Mouse (Mus musculus) neural tube, embryonic 13.5 days (tissue): ENCODE results near the gene Cngb1. TPM values are rescaled to one million over a fixed set of nuclear protein-coding genes. Genes with fewer than 3 reads are reported as not detected.

Experiments used
- ATAC-seq: fragments of 200-750 bp; cut with Nextera tagmentation; 2 replicates; pipeline ENCODE4 v1.8.0; 2017; ENCODE audit warnings: low read depth, mild to moderate bottlenecking, moderate TSS enrichment, moderate library complexity
- H3K27ac ChIP-seq: fragments of 300-500 bp; sonication (generic); replicated peaks from 2 replicates; pipeline ENCODE4 v1.5.1; 2015; ENCODE audit warnings: moderate library complexity, mild to moderate bottlenecking, inconsistent platforms
- H3K27me3 ChIP-seq: fragments of 300-500 bp; sonication (generic); 2 replicates; pipeline ENCODE4 v1.6.1; 2015; ENCODE audit warnings: mild to moderate bottlenecking, inconsistent platforms
- H3K36me3 ChIP-seq: fragments of 300-500 bp; sonication (generic); 2 replicates; pipeline ENCODE4 v1.6.1; 2015; ENCODE audit warnings: mild to moderate bottlenecking, inconsistent platforms
- H3K4me1 ChIP-seq: fragments of 300-500 bp; sonication (generic); replicated peaks from 2 replicates; pipeline ENCODE4 v1.6.1; 2015; ENCODE audit warnings: inconsistent platforms
- H3K4me2 ChIP-seq: fragments of 300-500 bp; sonication (generic); 2 replicates; pipeline ENCODE4 v1.6.1; 2015; ENCODE audit warnings: inconsistent platforms, mild to moderate bottlenecking, moderate library complexity
- H3K4me3 ChIP-seq: fragments of 300-500 bp; sonication (generic); 2 replicates; pipeline ENCODE4 v1.5.1; 2015; ENCODE audit warnings: mild to moderate bottlenecking, inconsistent platforms
- H3K9ac ChIP-seq: fragments of 300-500 bp; sonication (generic); 2 replicates; pipeline ENCODE4 v1.6.1; 2015; ENCODE audit warnings: moderate library complexity, mild to moderate bottlenecking, inconsistent platforms
- H3K9me3 ChIP-seq: fragments of 300-500 bp; sonication (generic); 2 replicates; pipeline ENCODE4 v1.6.1; 2016; ENCODE audit warnings: inconsistent platforms
- WGBS: fragments of 180-500 bp; shearing (Covaris S2); methylation state at CpG from one replicate; pipeline ENCODE4 v1.1.7; 2015; 5-methylcytosine and 5-hydroxymethylcytosine counted together
- polyA plus RNA-seq: library from polyadenylated mRNA; unstranded; fragments of >200 nt; fragmentation: Nextera tagmentation; extraction: Ambion mirVana; gene quantifications from 2 replicates; pipeline ENCODE4 v1.2.1, GENCODE M21; 2015

The Cngb1 gene
- polyA plus RNA-seq, 1 experiment from 2014 or later, result 0.82 TPM

DNA sequence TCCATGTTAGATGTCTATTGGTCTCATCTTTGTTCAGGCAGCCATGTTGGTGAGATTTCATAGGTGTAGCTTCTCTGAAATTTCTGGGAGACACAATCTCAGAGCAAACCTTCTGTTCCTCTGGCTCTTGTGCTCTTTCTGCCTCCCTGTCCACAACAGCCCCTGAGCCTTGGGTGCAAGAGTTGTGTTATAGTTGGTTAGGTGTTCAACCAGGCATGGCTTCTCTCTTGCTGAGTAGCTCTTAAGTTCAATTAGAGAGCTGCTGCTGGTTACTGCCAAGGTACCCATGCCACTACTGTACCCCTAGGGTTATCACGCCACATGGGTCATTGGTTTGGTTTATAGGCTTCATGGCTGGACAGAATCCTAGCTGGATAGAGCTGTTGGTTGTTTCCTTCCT, 9.0 kb upstream of the Cngb1 start:
- peaks cover 9% of the 10 kb centered on the region for H3K27me3 ChIP-seq
- H3K36me3 ChIP-seq, result no peaks in the 10 kb centered on the region
- H3K4me2 ChIP-seq, result no peak overlapping the region
- no peaks in the 10 kb centered on the region for H3K9me3 ChIP-seq
- H3K4me3 ChIP-seq, result no peak overlapping the region
- WGBS, result 81% methylated on average over 1 of the region's 1 CpGs
- peaks cover 19% of the 10 kb centered on the region for H3K4me1 ChIP-seq
- no peak for ATAC-seq
- no peak overlapping the region for H3K27ac ChIP-seq
- H3K9ac ChIP-seq, result no peak overlapping the region

DNA sequence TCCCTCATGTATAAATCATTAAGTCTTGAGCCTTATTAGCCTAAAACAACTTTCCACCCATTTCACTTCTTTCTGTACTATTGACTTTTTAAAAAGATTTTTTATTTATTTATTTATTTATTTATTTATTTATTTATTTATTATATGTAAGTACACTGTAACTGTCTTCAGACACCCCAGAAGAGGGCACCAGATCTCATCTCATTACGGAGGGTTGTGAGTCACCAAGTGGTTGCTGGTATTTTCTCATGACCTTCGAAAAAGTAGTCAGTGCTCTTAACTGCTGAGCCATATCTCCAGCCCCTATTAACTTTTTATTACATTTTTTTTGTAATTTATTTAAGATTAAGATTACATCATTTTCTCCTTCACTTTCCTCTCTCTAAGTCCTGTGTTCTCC, 8.3 kb upstream of the Cngb1 start:
- Histone ChIP-seq H3K27ac (no peak overlapping the region), H3K4me3 (no peak overlapping the region), H3K4me2 (no peak overlapping the region), H3K36me3 (no peaks in the 10 kb centered on the region), H3K9me3 (no peaks in the 10 kb centered on the region), H3K9ac (no peak overlapping the region), H3K27me3 (peaks cover 5% of the 10 kb centered on the region), H3K4me1 (peaks cover 14% of the 10 kb centered on the region)
- no peak for ATAC-seq
- 84% methylated on average over 2 of the region's 2 CpGs for WGBS

DNA sequence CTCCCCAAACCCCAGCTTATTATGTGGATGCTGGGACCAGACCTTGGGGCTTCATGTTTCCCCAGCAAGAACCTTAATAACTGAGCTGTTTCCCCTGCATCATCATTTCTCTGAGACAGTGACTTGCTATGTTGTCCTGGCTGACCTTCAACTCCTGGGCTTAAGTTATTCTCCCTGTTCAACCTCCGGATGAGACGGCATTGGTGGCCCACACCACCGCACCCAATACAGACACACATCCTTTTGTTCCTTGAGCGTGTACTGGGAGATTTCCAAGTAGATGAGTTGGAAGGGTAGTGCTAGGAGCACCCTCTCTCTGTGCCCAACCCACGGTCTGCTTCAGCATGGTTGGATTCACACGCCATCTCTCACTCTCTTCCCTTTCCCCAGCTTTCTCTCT, 7.5 kb upstream of the Cngb1 start:
- WGBS, result 91% methylated on average over 6 of the region's 6 CpGs
- H3K9me3 ChIP-seq, result no peaks in the 10 kb centered on the region
- no peak overlapping the region for H3K9ac ChIP-seq
- H3K4me3 ChIP-seq, result no peak overlapping the region
- H3K27me3 ChIP-seq, result no peaks in the 10 kb centered on the region; the same call in 1 of the 2 replicates
- peaks cover 14% of the 10 kb centered on the region for H3K4me1 ChIP-seq
- H3K36me3 ChIP-seq, result no peaks in the 10 kb centered on the region
- no peak overlapping the region for H3K4me2 ChIP-seq
- no peak for ATAC-seq
- no peak overlapping the region for H3K27ac ChIP-seq

DNA sequence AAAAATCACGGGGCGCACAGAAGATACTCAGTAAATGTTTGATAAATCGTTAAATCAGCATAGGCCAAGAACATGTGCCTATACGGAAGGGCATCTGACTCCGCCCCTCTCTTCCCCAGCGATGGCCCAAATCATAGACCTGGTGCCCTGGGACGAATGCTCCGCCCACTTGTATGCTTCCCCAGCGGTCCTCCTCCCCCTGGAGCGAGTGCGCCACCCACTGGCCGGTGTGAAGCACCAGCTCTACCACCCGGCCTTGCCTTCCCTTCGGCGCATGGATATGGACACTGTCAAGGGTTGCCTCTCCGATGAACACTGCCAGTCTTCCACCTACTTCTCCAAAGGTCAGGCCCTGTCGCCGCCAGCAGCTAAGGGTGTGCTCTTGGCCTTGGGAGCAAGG, 6.5 kb upstream of the Cngb1 start:
- WGBS, result 68% methylated on average over 18 of the region's 18 CpGs

DNA sequence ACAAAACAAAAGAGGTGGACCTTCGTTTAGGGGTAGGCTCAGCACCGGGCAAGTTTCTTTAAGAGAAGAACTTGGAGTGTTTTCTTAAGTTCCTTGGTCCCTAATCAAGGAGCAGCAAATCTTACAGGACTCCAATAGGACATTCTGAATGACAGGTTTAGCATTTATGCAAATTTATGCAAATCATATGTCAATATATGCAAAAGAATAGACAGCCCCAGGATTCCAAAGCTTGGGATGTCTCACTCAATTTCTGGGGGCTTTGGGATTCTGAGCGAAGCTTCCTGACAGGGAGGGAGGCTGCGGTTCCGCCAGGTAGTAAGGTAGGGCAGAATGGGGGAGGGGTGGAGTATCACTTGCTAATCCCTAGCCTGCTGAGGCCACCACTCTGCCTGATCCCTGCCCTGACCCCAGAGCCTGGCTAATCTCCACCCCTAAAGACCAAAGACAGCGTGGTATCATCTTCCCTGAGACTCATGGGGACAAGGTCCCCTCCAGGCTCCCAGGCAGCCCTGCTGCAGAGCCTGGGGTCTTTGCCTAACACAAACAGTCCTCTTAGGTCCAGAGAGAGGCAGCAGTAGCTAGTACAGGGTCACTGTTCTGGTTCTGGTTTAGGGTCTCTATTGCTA, 4.1 kb upstream of the Cngb1 start, which contains the start of gene Tepp:
Tepp (plus strand) TSS at position 225 of the 629 bp plus-strand sequence.
- Histone ChIP-seq H3K4me2 (no peak within 1 kb of the TSS), H3K4me1 (peaks cover 14% of the 10 kb centered on the region), H3K4me3 (no peak within 1 kb of the TSS), H3K9me3 (no peaks in the 10 kb centered on the region), H3K27me3 (no peaks in the 10 kb centered on the region), H3K27ac (no peak within 1 kb of the TSS), H3K36me3 (no peaks in the 10 kb centered on the region), H3K9ac (no peak within 1 kb of the TSS)
- no peak for ATAC-seq
- 32% methylated on average over 6 of the region's 6 CpGs for WGBS

More for the DNA sequence above, 6.5 kb upstream of the Cngb1 start:
- H3K9me3 ChIP-seq, result no peaks in the 10 kb centered on the region
- no peak for ATAC-seq
- H3K4me1 ChIP-seq, result peaks cover 14% of the 10 kb centered on the region
- H3K9ac ChIP-seq, result no peak overlapping the region
- no peak overlapping the region for H3K4me2 ChIP-seq
- H3K36me3 ChIP-seq, result no peaks in the 10 kb centered on the region
- H3K4me3 ChIP-seq, result no peak overlapping the region
- H3K27ac ChIP-seq, result no peak overlapping the region
- H3K27me3 ChIP-seq, result no peaks in the 10 kb centered on the region

DNA sequence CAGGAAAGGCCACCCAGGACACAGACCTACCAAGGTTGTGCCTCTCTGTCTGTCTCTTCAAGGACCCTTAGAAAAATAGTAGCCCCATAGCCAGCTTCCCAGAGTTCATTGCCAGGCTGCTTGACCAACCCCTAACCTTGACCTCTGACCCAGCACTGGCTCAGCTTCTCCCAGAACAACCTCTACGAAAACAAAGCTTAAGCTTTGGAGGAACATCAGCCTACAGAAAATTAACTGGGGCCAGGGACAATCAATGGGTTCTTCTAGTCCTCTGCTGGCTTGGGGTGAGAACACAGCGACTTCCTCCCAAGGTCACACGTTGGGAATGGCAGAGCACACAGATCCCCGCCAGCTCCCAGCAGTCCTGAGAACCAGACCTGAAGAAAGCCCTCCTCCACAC, 859 bp downstream of the Cngb1 start:
- no peak overlapping the region for H3K9ac ChIP-seq
- no peaks in the 10 kb centered on the region for H3K36me3 ChIP-seq
- no peaks in the 10 kb centered on the region for H3K9me3 ChIP-seq
- H3K4me3 ChIP-seq, result no peak overlapping the region
- no peak overlapping the region for H3K27ac ChIP-seq
- H3K27me3 ChIP-seq, result no peaks in the 10 kb centered on the region
- ATAC-seq, result no peak
- H3K4me2 ChIP-seq, result no peak overlapping the region
- H3K4me1 ChIP-seq, result peaks cover 8% of the 10 kb centered on the region
- WGBS, result 73% methylated on average over 4 of the region's 4 CpGs

DNA sequence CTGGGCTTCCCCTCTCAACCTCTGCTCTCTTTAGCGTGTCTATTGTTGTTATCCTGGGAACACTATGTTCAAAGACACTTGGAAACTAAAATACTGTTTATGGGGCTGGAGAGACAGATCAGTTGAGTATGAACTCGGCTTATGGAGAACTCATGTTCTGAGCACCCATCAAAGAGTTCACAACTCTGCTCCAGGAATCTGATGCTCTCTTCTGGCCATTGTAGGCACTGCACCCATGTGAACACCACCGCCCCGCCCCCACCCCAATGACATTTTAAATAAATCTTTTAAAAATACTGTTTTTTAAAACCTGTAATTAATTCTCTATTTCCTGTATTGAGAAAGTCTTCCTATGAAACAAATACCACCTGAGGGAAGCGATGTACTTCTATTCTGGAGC, 4.0 kb downstream of the Cngb1 start:
- no peak overlapping the region for H3K4me2 ChIP-seq
- no peak overlapping the region for H3K9ac ChIP-seq
- no peaks in the 10 kb centered on the region for H3K9me3 ChIP-seq
- no peaks in the 10 kb centered on the region for H3K36me3 ChIP-seq
- H3K27ac ChIP-seq, result no peak overlapping the region
- 24% methylated on average over 5 of the region's 5 CpGs for WGBS
- H3K27me3 ChIP-seq, result no peaks in the 10 kb centered on the region
- 0 out of 2 replicates have a peak, but pooled peaks cover 8% of the 10 kb centered on the region for H3K4me1 ChIP-seq
- no peak overlapping the region for H3K4me3 ChIP-seq
- no peak for ATAC-seq

DNA sequence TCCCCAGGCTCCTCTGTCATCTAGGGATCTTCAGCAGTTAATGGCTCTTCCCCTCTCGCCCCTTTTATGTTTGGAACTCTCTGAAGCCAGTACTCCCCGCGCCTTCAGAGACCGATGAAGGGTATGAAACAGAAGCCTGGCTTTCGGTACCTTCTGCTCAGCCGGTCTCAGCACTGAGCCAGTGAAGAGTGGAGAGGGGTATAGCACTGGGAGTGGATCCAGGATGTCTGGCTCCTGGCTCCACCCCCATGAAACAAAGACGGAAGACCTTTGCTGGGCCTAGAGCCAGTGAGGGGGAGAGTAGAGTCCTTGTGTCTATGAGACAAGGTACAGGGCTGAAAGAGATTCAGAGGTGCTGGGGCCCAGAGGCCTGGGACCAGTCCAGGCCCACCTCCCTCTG, 12.5 kb downstream of the Cngb1 start:
- H3K9me3 ChIP-seq, result no peaks in the 10 kb centered on the region
- H3K4me1 ChIP-seq, result no peaks in the 10 kb centered on the region; the same call in none of the 2 replicates
- H3K36me3 ChIP-seq, result no peaks in the 10 kb centered on the region
- no peaks in the 10 kb centered on the region for H3K27me3 ChIP-seq
- ATAC-seq, result peak; percentile 55
- H3K9ac ChIP-seq, result no peak overlapping the region
- H3K4me2 ChIP-seq, result no peak overlapping the region
- no peak overlapping the region for H3K4me3 ChIP-seq
- WGBS, result 73% methylated on average over 7 of the region's 7 CpGs
- H3K27ac ChIP-seq, result no peak overlapping the region

DNA sequence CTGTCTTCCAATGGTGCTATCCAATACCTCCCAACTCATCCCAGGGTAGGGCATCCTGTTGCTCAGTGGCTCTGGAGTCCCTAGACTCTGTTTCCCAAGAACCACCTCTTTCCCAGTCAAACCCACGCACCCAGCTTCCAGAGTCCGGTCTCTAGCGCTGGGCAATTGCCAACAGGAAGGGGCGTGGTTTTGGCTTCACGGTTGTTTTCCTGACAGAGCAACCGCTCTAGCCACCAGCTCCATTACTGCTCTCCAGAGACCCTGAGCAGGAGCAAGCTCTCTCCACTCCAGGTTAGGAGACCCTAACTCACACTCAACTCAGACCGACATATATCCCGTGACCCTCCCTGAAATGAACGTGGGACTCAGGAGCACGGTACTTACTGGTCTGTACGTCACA, 13.2 kb downstream of the Cngb1 start:
- 0 out of 2 replicates have a peak, but pooled peaks have one; percentile 16 for ATAC-seq
- 78% methylated on average over 11 of the region's 11 CpGs for WGBS

DNA sequence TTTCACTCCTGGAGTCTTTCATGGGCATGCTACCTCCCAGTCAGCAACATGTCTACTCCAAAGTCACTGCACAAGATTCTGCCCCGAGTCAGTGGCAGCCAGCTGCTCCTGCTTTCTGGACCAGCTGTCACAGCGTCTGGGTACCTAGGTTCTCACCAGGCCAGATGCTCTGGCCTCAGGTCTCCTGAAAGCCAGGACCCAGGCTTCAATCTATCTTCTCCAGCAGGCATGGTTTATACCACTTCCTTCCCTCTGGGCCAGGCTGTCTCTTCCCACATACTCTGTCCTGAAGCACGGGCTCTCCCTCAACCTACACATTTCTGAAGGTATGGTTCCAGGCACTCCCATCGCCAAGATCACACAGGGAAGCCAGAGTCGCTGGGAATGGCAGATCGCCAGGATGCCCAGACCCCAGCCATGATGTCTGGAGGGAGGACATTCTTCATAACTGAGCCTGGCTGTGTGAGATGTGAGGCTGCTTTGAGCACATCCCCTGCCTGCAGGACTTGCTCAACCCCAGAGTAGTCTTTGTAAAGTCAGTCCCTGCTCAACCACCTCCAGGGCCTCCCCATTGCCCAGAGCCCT, 17.2 kb downstream of the Cngb1 start:
- H3K4me3 ChIP-seq, result no peak overlapping the region
- H3K4me2 ChIP-seq, result no peak overlapping the region
- H3K9ac ChIP-seq, result no peak overlapping the region
- H3K36me3 ChIP-seq, result no peaks in the 10 kb centered on the region
- H3K4me1 ChIP-seq, result no peaks in the 10 kb centered on the region; the same call in none of the 2 replicates
- WGBS, result 67% methylated on average over 6 of the region's 6 CpGs
- H3K27me3 ChIP-seq, result no peaks in the 10 kb centered on the region
- no peak overlapping the region for H3K27ac ChIP-seq
- no peaks in the 10 kb centered on the region for H3K9me3 ChIP-seq
- no peak for ATAC-seq

More for the DNA sequence above, 13.2 kb downstream of the Cngb1 start:
- no peak overlapping the region for H3K4me2 ChIP-seq
- no peaks in the 10 kb centered on the region for H3K27me3 ChIP-seq
- H3K36me3 ChIP-seq, result no peaks in the 10 kb centered on the region
- H3K9me3 ChIP-seq, result no peaks in the 10 kb centered on the region
- H3K4me1 ChIP-seq, result no peaks in the 10 kb centered on the region; the same call in none of the 2 replicates
- H3K4me3 ChIP-seq, result no peak overlapping the region
- H3K9ac ChIP-seq, result no peak overlapping the region
- H3K27ac ChIP-seq, result no peak overlapping the region

DNA sequence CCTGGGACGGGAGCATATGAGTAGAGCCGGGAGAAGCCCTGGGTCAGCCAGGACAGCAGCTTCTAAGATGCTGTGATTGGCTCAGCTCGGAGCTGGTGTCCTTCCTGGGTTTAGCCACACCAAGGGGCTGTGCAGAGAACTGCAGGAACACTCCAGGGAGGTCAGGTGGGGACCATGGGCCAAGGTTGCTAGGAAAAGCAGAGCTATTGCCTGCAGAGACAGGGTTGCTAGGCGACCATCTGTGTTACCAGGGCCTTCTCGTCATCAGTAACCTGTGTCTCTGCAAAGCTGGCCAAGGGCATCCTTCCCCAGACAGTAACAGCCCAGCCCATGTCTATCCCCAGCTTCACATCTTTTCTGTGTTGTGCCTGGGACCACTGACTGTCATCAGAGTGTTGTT, 24.9 kb downstream of the Cngb1 start:
- Histone ChIP-seq H3K27me3 (no peaks in the 10 kb centered on the region), H3K27ac (no peak overlapping the region), H3K9me3 (no peaks in the 10 kb centered on the region), H3K4me1 (peaks cover 10% of the 10 kb centered on the region), H3K4me3 (no peak overlapping the region), H3K36me3 (no peaks in the 10 kb centered on the region), H3K4me2 (no peak overlapping the region), H3K9ac (no peak overlapping the region)
- WGBS, result 61% methylated on average over 5 of the region's 5 CpGs
- no peak for ATAC-seq

DNA sequence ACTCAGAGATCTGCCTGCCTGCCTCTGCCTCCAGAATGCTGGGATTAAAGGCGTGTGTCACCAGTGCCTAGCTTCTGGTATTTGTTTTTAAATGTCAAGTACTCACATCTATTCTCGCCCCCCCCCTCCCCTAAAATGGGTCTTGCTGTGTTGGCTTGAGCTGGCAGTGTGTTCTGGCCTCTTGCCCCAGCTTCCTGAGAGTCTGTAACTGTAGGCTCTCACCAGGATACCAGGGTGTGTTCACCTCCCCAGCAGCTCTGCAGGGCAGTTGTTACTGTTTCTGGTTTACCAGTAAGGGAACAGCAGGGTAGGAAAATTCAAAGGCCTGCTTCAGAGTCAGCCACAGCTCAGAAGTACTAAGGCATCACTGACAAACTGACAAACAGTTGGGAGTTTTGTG, 33.5 kb downstream of the Cngb1 start:
- H3K4me3 ChIP-seq, result no peak overlapping the region
- H3K9ac ChIP-seq, result no peak overlapping the region
- ATAC-seq, result no peak
- H3K27ac ChIP-seq, result no peak overlapping the region
- WGBS, result 60% methylated on average over 2 of the region's 2 CpGs
- no peak overlapping the region for H3K4me2 ChIP-seq
- no peaks in the 10 kb centered on the region; the same call in 1 of the 2 replicates for H3K4me1 ChIP-seq
- no peaks in the 10 kb centered on the region for H3K27me3 ChIP-seq
- no peaks in the 10 kb centered on the region for H3K36me3 ChIP-seq
- H3K9me3 ChIP-seq, result no peaks in the 10 kb centered on the region

DNA sequence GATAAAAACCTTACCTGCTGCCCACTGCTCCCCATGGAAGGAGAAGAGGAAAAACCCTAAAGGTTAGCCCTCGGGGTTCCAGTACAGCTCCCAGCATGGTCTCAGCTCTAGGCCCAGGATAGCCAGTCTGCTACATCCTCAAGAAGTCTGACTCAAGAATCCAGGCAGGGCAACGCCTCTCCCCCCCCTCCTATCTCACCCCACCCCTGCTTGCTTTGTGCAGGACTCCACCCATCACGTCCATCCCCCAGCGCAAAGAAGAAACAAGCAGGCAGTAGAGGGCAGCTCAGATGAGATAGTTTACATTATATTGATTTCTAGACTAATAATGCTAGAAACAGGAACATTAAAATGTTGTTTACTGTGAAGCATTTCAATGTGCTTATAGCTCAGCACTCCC, 34.5 kb downstream of the Cngb1 start:
- no peak overlapping the region for H3K4me3 ChIP-seq
- WGBS, result 27% methylated on average over 4 of the region's 4 CpGs
- no peak overlapping the region for H3K9ac ChIP-seq
- no peaks in the 10 kb centered on the region; the same call in 1 of the 2 replicates for H3K4me1 ChIP-seq
- H3K36me3 ChIP-seq, result no peaks in the 10 kb centered on the region
- no peaks in the 10 kb centered on the region for H3K27me3 ChIP-seq
- ATAC-seq, result no peak
- H3K27ac ChIP-seq, result no peak overlapping the region
- no peak overlapping the region for H3K4me2 ChIP-seq
- H3K9me3 ChIP-seq, result no peaks in the 10 kb centered on the region
